Comparison of ENCODE assay signal across 28 mouse cellular contexts in the genomic region with DNA sequence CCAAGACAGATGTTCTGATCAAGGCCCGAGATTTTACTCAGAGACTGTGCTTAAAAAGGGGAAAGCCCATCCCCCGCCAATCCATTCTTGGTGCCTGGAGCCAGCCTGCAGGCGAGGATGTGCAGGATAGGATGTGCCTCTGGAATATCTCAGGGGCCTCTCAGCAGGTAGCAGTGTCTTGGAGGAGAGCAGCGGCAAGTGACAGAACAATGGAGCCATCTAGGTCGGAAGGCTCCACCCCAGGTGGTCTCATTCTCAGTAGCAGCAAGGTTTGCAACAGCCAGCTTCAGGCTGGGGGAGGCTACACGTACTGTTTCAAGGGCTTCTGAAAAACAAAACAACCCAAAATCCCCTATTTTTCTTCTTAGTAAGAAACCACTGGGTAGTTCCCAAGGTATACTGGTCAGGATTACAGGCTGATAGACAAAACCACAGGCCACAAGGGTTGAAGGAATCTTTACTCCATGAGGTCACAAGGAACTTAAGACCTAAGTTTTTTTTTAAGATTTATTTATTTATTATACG. TPM values are rescaled to one million over a fixed set of nuclear protein-coding genes. Genes with fewer than 3 reads are reported as not detected.
DNase-seq lines count a peak whose midpoint lies in the region; ATAC-seq and TF ChIP-seq lines count a peak whose summit lies in the region.
"Had no signal": no experiment of that assay in that cellular context is flagged by ENCODE, and none has a peak within 500 bp of the region (broad histone marks: within the 10 kb centered on the region; RNA-seq: fewer than 3 reads in every experiment).

No protein-coding gene starts in this region.

- ATAC-seq in hindbrain, embryonic 11.5 days (ENCODE audit: low FRiP score) = no peak
- ATAC-seq: forebrain, embryonic 15.5 days; inflammation-experienced regulatory T-cells, adult 6 months; intestine, postnatal 0 days had no signal

- no peaks in the 10 kb centered on the region for H3K27me3 ChIP-seq in hindbrain, embryonic 11.5 days (ENCODE audit: control insufficient read depth, insufficient read depth, low read length)
- H3K27me3 ChIP-seq: CH12.LX; embryonic facial prominence, embryonic 12.5 days; forebrain, embryonic 15.5 days; hindbrain, embryonic 15.5 days had no signal

- H3K9me3 ChIP-seq in ES-E14 (ENCODE audit: control insufficient read depth, insufficient read depth, low read depth, low read length) = no peaks in the 10 kb centered on the region
- H3K9me3 ChIP-seq in hindbrain, embryonic 11.5 days (ENCODE audit: control insufficient read depth, low read length) = no peaks in the 10 kb centered on the region
- H3K9me3 ChIP-seq: embryonic facial prominence, embryonic 12.5 days; forebrain, embryonic 15.5 days; hindbrain, embryonic 10.5 days; hindbrain, embryonic 15.5 days had no signal

- H3K27ac ChIP-seq in ES-E14 (ENCODE audit: insufficient read depth, low read depth, low read length, poor library complexity, severe bottlenecking) = peak overlapping the region; percentile 82; the same call in 1 of the 2 replicates
- H3K27ac ChIP-seq in hindbrain, embryonic 11.5 days (ENCODE audit: low read depth, low read length) = no peak overlapping the region
- H3K27ac ChIP-seq: embryonic facial prominence, embryonic 12.5 days; forebrain, embryonic 15.5 days; hindbrain, embryonic 10.5 days; hindbrain, embryonic 15.5 days had no signal

- in situ Hi-C loops in ES-E14 (cut with MboI; ENCODE audit: low sequenced_read_pairs in 2 of 2, unreplicated experiment in 2 of 2) = loop anchor here in 1 of 2 experiments (5.0 kb wide), 1 partner anchor 33 kb away; no protein-coding TSS in a partner anchor

- no peak overlapping the region for H3K4me3 ChIP-seq in ES-E14 (ENCODE audit: insufficient read depth in 1 of 2, low read depth in 1 of 2, low read length in 2 of 2, poor library complexity in 1 of 2, severe bottlenecking in 1 of 2)
- H3K4me3 ChIP-seq in hindbrain, embryonic 11.5 days (ENCODE audit: low read depth, low read length) = no peak overlapping the region
- H3K4me3 ChIP-seq: embryonic facial prominence, embryonic 12.5 days; forebrain, embryonic 15.5 days; hindbrain, embryonic 10.5 days; hindbrain, embryonic 15.5 days had no signal

- WGBS in hindbrain, embryonic 11.5 days = 30% methylated on average over 7 of the region's 7 CpGs

- no peaks in the 10 kb centered on the region; the same call in 1 of the 2 replicates for H3K36me3 ChIP-seq in ES-E14 (ENCODE audit: control insufficient read depth, insufficient read depth, low read length, poor library complexity, severe bottlenecking)
- no peaks in the 10 kb centered on the region for H3K36me3 ChIP-seq in hindbrain, embryonic 11.5 days (ENCODE audit: control insufficient read depth, insufficient read depth, low read length)
- H3K36me3 ChIP-seq: embryonic facial prominence, embryonic 12.5 days; forebrain, embryonic 15.5 days; hindbrain, embryonic 10.5 days; hindbrain, embryonic 15.5 days had no signal

- H3K9ac ChIP-seq in ES-E14 (ENCODE audit: insufficient read depth, low read depth, low read length, poor library complexity, severe bottlenecking) = no peak overlapping the region
- no peak overlapping the region for H3K9ac ChIP-seq in hindbrain, embryonic 11.5 days (ENCODE audit: low read depth, low read length)
- H3K9ac ChIP-seq: embryonic facial prominence, embryonic 12.5 days; forebrain, embryonic 15.5 days; hindbrain, embryonic 15.5 days had no signal

- DNase-seq in thymus, postnatal 0 days (ENCODE audit: low spot score) = peak; percentile 58
- DNase-seq in thymus, postnatal 25 days = no peak
- DNase-seq in CD4-positive, CD25-positive, alpha-beta regulatory T cell, adult 2 months (ENCODE audit: low read depth, low spot score) = peak; percentile 21
- peak; percentile 69 for DNase-seq in ES-E14 (ENCODE audit: low read depth, low spot score)
- DNase-seq in induced T-regulatory cell, adult 2 months (ENCODE audit: low read depth) = peak; percentile 64
- DNase-seq in hindbrain, embryonic 11.5 days (ENCODE audit: low spot score) = no peak
- no peak for DNase-seq in lung, postnatal 36 days
- DNase-seq: adrenal gland, postnatal 10 days; cerebellum, adult 11-12 months; cerebellum, adult 9-10 months; cerebellum, postnatal 25 days; gastrocnemius, postnatal 36 days; heart, adult 11 months; heart, postnatal 14 days had no signal

- H3K4me2 ChIP-seq in hindbrain, embryonic 11.5 days (replicated peaks; ENCODE audit: low read depth, low read length) = no peak overlapping the region
- H3K4me2 ChIP-seq: embryonic facial prominence, embryonic 12.5 days; forebrain, embryonic 15.5 days; hindbrain, embryonic 15.5 days had no signal

- peaks cover 12 to 22% of the 10 kb centered on the region in 2 experiments for H3K4me1 ChIP-seq in ES-E14 (ENCODE audit: control insufficient read depth in 2 of 2, insufficient read depth in 2 of 2, low read length in 2 of 2, poor library complexity in 1 of 2)
- no peaks in the 10 kb centered on the region for H3K4me1 ChIP-seq in hindbrain, embryonic 11.5 days (replicated peaks; ENCODE audit: control insufficient read depth, insufficient read depth, low read length)
- H3K4me1 ChIP-seq: embryonic facial prominence, embryonic 12.5 days; forebrain, embryonic 15.5 days; hindbrain, embryonic 10.5 days; hindbrain, embryonic 15.5 days had no signal

TF ChIP-seq in ES-E14, 5 proteins besides CTCF, POLR2A, EP300 and RAD21:
- TF ChIP-seq ZNF384 (IDR thresholded peaks at IDR 0.05; ENCODE audit: low read depth, low read length) (0 out of 2 replicates have a peak, but pooled peaks have one; percentile 75), HCFC1 (IDR thresholded peaks at IDR 0.05; ENCODE audit: borderline replicate concordance, insufficient read depth, low read length) (no peak), ZC3H11A (IDR thresholded peaks at IDR 0.05; ENCODE audit: borderline replicate concordance, low read depth, low read length) (no peak), CHD2 (IDR thresholded peaks at IDR 0.05; ENCODE audit: low read depth, low read length) (peak; percentile 47), MAFK (IDR thresholded peaks at IDR 0.05; ENCODE audit: insufficient read depth, low read depth, low read length) (no peak)

RNA-seq across cellular contexts. Expression of a gene that starts 21.8 kb away (rescaled TPM):
- 0.60 and 0.64 TPM in 2 replicates for polyA plus RNA-seq in thymus, postnatal 0 days (2015; fragmentation: Nextera tagmentation; extraction: Ambion mirVana)
- total RNA-seq in ES-E14 (2012; rRNA removed) = 19.9 and 48.1 TPM in 2 replicates
- polyA plus RNA-seq in hindbrain, embryonic 11.5 days (2014; fragmentation: Nextera tagmentation; extraction: Ambion mirVana) = not detected in 2 replicates
- total RNA-seq: gastrocnemius, adult 8-10 months; gastrocnemius, postnatal 36 days; MEL had no signal
- polyA plus RNA-seq: brain, embryonic 14.5 days; forebrain, embryonic 11.5 days; forebrain, embryonic 15.5 days; heart, embryonic 14.5 days had no signal

RNA-seq across cellular contexts. Expression of a gene that starts 22.4 kb away (rescaled TPM):
- polyA plus RNA-seq in thymus, postnatal 0 days (2015; fragmentation: Nextera tagmentation; extraction: Ambion mirVana) = not detected in 2 replicates
- total RNA-seq in ES-E14 (2012; rRNA removed) = not detected in 2 replicates
- polyA plus RNA-seq in hindbrain, embryonic 11.5 days (2014; fragmentation: Nextera tagmentation; extraction: Ambion mirVana) = not detected in 2 replicates
- total RNA-seq: adrenal gland, postnatal 10 days; adrenal gland, postnatal 4 days; CH12.LX; gastrocnemius, adult 8-10 months; gastrocnemius, postnatal 36 days; heart, postnatal 14 days; MEL had no signal
- polyA plus RNA-seq: cortical plate, adult 2 months; embryonic facial prominence, embryonic 12.5 days; forebrain, embryonic 11.5 days; forebrain, embryonic 15.5 days; heart, embryonic 14.5 days; hindbrain, embryonic 10.5 days; hindbrain, embryonic 15.5 days; inflammation-experienced regulatory T-cells, adult 6 months; intestine, postnatal 0 days had no signal

RNA-seq across cellular contexts. Expression of a gene that starts 33.4 kb away (rescaled TPM):
- 159 and 161 TPM in 2 replicates for polyA plus RNA-seq in thymus, postnatal 0 days (2015; fragmentation: Nextera tagmentation; extraction: Ambion mirVana)
- 115 and 147 TPM in 2 replicates for total RNA-seq in ES-E14 (2012; rRNA removed)
- 162 and 167 TPM in 2 replicates for polyA plus RNA-seq in hindbrain, embryonic 11.5 days (2014; fragmentation: Nextera tagmentation; extraction: Ambion mirVana)

RNA-seq across cellular contexts. Expression of a gene that starts 35.2 kb away (rescaled TPM):
- polyA plus RNA-seq in thymus, postnatal 0 days (2015; fragmentation: Nextera tagmentation; extraction: Ambion mirVana) = 41.8 and 43.9 TPM in 2 replicates
- total RNA-seq in ES-E14 (2012; rRNA removed) = 4.6 and 7.5 TPM in 2 replicates
- 0.73 and 1.1 TPM in 2 replicates for polyA plus RNA-seq in hindbrain, embryonic 11.5 days (2014; fragmentation: Nextera tagmentation; extraction: Ambion mirVana)

RNA-seq across cellular contexts. Expression of a gene that starts 39.7 kb away (rescaled TPM):
- polyA plus RNA-seq in thymus, postnatal 0 days (2015; fragmentation: Nextera tagmentation; extraction: Ambion mirVana) = 6.3 and 6.9 TPM in 2 replicates
- 14.9 and 18.0 TPM in 2 replicates for total RNA-seq in ES-E14 (2012; rRNA removed)
- polyA plus RNA-seq in hindbrain, embryonic 11.5 days (2014; fragmentation: Nextera tagmentation; extraction: Ambion mirVana) = 15.8 and 16.7 TPM in 2 replicates

Comparison
In these comparisons a context has a peak if more than half of its experiments do, and no peak if none do; other contexts are left out.
1. DNase-seq: peak in thymus, postnatal 0 days (single experiment), CD4-positive, CD25-positive, alpha-beta regulatory T cell, adult 2 months (single experiment), ES-E14 (single experiment) and induced T-regulatory cell, adult 2 months (single experiment); none in thymus, postnatal 25 days (single experiment), hindbrain, embryonic 11.5 days (single experiment) and lung, postnatal 36 days (single experiment).